Mouse (Mus musculus) limb, embryonic 10.5 days (tissue): ENCODE data around the gene Dalrd3. TPM values are rescaled to one million over a fixed set of nuclear protein-coding genes. Genes with fewer than 3 reads are reported as not detected.
A peak's percentile ranks its signal among the peaks of the same experiment; 100 is the strongest.
"Not testable (repeated sequence)": the region's sequence is repeated elsewhere in the genome, so short reads cannot be mapped to it uniquely, and the experiment has no call there.

ENCODE experiments used
- DNase-seq: peaks from one replicate; pipeline ENCODE4 v3.0.0-alpha.2; 2017; ENCODE audit warnings: low spot score
- H3K27ac ChIP-seq: fragments of 300-500 bp; sonication (generic); 2 replicates; pipeline ENCODE4 v1.5.1; 2016; ENCODE audit warnings: mild to moderate bottlenecking
- H3K27me3 ChIP-seq: fragments of 300-500 bp; sonication (generic); 2 replicates; pipeline ENCODE4 v1.6.1; 2016; ENCODE audit warnings: low read depth, mild to moderate bottlenecking; ENCODE audit not compliant: poor library complexity, severe bottlenecking
- H3K36me3 ChIP-seq: fragments of 300-500 bp; sonication (generic); 2 replicates; pipeline ENCODE4 v1.6.1; 2016; ENCODE audit warnings: mild to moderate bottlenecking, moderate library complexity
- H3K4me1 ChIP-seq: fragments of 300-500 bp; sonication (generic); 2 replicates; pipeline ENCODE4 v1.6.1; 2016
- H3K4me3 ChIP-seq: fragments of 300-500 bp; sonication (generic); 2 replicates; pipeline ENCODE4 v1.5.1; 2016; ENCODE audit warnings: mild to moderate bottlenecking, moderate library complexity
- H3K9me3 ChIP-seq: fragments of 300-500 bp; sonication (generic); replicated peaks from 2 replicates; pipeline ENCODE4 v1.6.1; 2016; ENCODE audit warnings: mild to moderate bottlenecking
- WGBS: fragments of 180-500 bp; shearing (Covaris S2); methylation state at CpG from one replicate; pipeline ENCODE4 v1.1.7; 2016; 5-methylcytosine and 5-hydroxymethylcytosine counted together
- microRNA counts: library from miRNA; unstranded; fragments of <30 nt; microRNA quantifications from one replicate; lab custom pipeline; 2017
- microRNA-seq: library from miRNA; unstranded; fragments of <30 nt; microRNA quantifications from one replicate; pipeline ENCODE4, GENCODE M21; 2017
- polyA plus RNA-seq: library from polyadenylated mRNA; unstranded; fragments of >200 nt; fragmentation: Nextera tagmentation; extraction: Ambion mirVana; gene quantifications from 2 replicates; pipeline ENCODE4 v1.2.1, GENCODE M21; 2016

Gene Dalrd3
- polyA plus RNA-seq, 1 experiment from 2014 or later = 214 TPM

DNA sequence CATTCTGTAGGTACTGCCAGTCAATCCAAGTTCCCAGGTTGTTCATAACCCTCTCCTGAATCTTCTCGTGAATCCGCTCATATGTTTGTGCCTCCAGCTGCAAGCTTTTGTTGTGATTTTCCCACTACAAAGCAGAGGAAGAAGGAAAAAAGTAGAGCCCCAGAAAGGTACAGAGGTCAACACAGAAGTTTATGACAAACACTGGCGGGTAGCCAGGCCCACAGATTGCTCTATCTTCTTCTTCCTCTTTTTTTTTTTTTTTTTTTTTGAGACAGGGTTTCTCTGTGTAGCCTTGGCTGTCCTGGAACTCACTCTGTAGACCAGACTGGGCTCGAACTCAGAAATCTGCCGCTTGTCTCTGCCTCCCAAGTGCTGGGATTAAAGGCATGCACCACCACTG, 38.2 kb downstream of the Dalrd3 start:
- not testable (repeated sequence) for H3K27ac ChIP-seq, DNase-seq, H3K9me3 ChIP-seq, H3K4me3 ChIP-seq, H3K27me3 ChIP-seq
- H3K36me3 ChIP-seq = peaks cover 99% of the 10 kb centered on the region
- H3K4me1 ChIP-seq = peaks cover 12% of the 10 kb centered on the region
- WGBS = 90% methylated on average over 5 of the region's 5 CpGs

DNA sequence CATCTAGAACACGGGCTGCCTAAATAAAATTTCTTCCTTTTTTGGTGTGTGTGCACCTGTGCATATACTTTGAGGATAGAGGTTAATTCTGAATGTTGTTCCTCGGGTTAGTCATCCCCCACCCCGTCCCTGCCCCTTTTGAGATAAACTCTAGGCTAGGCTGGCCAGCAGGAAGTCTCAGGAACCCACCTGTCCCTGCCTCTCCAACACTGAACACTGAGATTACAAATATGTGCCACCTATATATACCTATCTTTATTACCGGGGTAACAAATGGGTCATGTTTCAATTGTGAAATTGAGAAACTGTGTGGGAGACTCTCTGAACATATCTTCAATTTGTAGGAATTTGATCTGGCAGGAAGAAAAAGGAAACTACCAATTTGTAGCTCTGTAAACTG, 39.2 kb downstream of the Dalrd3 start:
- Histone ChIP-seq H3K4me3 (no peak overlapping the region), H3K27me3 (no peaks in the 10 kb centered on the region), H3K9me3 (no peaks in the 10 kb centered on the region), H3K27ac (no peak overlapping the region), H3K4me1 (peaks cover 12% of the 10 kb centered on the region), H3K36me3 (peaks cover 99% of the 10 kb centered on the region)
- WGBS = 95% methylated on average over 4 of the region's 4 CpGs
- no peak for DNase-seq

DNA sequence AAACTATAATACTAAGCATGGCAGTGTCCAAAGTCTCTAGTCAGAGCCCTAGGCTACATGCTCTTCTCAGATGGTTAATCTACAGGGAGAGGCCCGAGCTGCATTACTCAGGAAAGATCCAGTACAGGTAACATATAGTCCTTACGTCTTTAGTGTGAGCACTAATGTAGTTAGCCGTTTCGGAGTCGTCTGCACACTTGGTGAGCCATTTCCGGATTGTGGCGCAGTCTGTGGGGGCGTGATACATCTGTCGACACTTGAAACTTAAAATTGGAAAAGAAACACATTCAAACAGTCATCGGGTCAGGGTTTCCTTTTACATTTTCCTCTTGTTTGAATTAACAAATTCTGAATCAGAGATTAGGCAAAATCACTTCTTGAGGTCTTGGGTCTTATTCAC, 41.8 kb downstream of the Dalrd3 start:
- Histone ChIP-seq H3K36me3 (peaks cover 100% of the 10 kb centered on the region), H3K4me1 (no peaks in the 10 kb centered on the region), H3K27me3 (no peaks in the 10 kb centered on the region), H3K4me3 (no peak overlapping the region), H3K9me3 (no peaks in the 10 kb centered on the region), H3K27ac (no peak overlapping the region)
- no peak for DNase-seq
- 95% methylated on average over 10 of the region's 10 CpGs for WGBS

DNA sequence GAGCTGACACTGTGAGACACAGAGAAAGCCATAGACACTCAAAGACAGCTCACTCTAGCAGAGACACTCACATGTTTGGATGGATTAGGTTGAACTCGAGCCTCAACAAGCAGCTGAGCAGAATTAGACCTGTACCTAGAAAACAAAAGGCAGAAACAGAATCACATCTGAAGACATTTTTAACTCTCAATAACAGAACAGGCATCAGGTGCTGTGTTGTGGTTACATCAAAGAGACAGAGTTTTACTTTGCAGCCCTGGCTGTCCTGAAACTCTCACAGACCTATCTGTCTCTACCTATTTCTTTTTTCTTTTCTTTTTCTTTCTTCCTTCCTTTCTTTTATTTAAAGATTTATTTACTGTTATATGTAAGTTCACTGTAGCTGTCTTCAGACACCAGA, 47.6 kb downstream of the Dalrd3 start:
- H3K27me3 ChIP-seq = no peaks in the 10 kb centered on the region
- WGBS = 91% methylated on average over 1 of the region's 1 CpGs
- peaks cover 90% of the 10 kb centered on the region for H3K36me3 ChIP-seq

More for the DNA sequence above, 47.6 kb downstream of the Dalrd3 start:
- DNase-seq = no peak
- no peaks in the 10 kb centered on the region for H3K9me3 ChIP-seq
- no peaks in the 10 kb centered on the region for H3K4me1 ChIP-seq
- H3K4me3 ChIP-seq = no peak overlapping the region
- H3K27ac ChIP-seq = no peak overlapping the region

MicroRNAs within 50 kb of the gene (microRNA counts, 519-probe panel; counts per million panel counts)
- microRNA mmu-miR-191 (lab: Ali Mortazavi, UCI) = 4,814 counts per million, percentile 84 among the panel's probes with 10 or more counts
- 3,878 counts per million, percentile 78 among the panel's probes with 10 or more counts for microRNA mmu-miR-425 (lab: Ali Mortazavi, UCI)

Small RNA genes within 50 kb of the gene (microRNA-seq; reads per million reads assigned to microRNA genes)
- gene Gm24083 (not detected), gene Mir191 (not detected), gene Mir425 (2,079 reads per million, percentile 84 among the genes with 10 or more reads in this experiment)

Other genes starting within 250 kb of the Dalrd3 start
- gene Gpx1, start 231.0 kb upstream of the Dalrd3 start, polyA plus RNA-seq = 824 and 909 TPM in 2 replicates
- 132 and 140 TPM in 2 replicates for gene Usp4, start 222.0 kb upstream of the Dalrd3 start, polyA plus RNA-seq
- gene 1700102P08Rik, start 177.1 kb upstream of the Dalrd3 start, polyA plus RNA-seq = 0.69 and 0.98 TPM in 2 replicates
- gene Ccdc36, start 141.4 kb upstream of the Dalrd3 start, polyA plus RNA-seq = 1.1 and 1.3 TPM in 2 replicates
- not detected in 2 replicates for gene BC048562, start 133.4 kb upstream of the Dalrd3 start, polyA plus RNA-seq
- gene Ccdc71, start 109.4 kb upstream of the Dalrd3 start, polyA plus RNA-seq = 62.8 and 65.8 TPM in 2 replicates
- 10.9 and 17.8 TPM in 2 replicates for gene Klhdc8b, start 108.3 kb upstream of the Dalrd3 start, polyA plus RNA-seq
- 19.7 and 31.6 TPM in 2 replicates for gene Lamb2, start 90.2 kb upstream of the Dalrd3 start, polyA plus RNA-seq
- 87.2 and 107 TPM in 2 replicates for gene Usp19, start 79.3 kb upstream of the Dalrd3 start, polyA plus RNA-seq
- gene Qars, start 62.2 kb upstream of the Dalrd3 start, polyA plus RNA-seq = 124 and 127 TPM in 2 replicates
- 170 and 173 TPM in 2 replicates for gene Qrich1, start 53.1 kb upstream of the Dalrd3 start, polyA plus RNA-seq
- gene Impdh2, start 9.6 kb upstream of the Dalrd3 start, polyA plus RNA-seq = 255 and 288 TPM in 2 replicates
- 46.2 and 49.3 TPM in 2 replicates for gene Ndufaf3, start 2.5 kb upstream of the Dalrd3 start, polyA plus RNA-seq
- gene Wdr6, start 8.9 kb downstream of the Dalrd3 start, polyA plus RNA-seq = 165 and 236 TPM in 2 replicates
- 3.7 and 6.5 TPM in 2 replicates for gene P4htm, start 27.8 kb downstream of the Dalrd3 start, polyA plus RNA-seq
- gene Arih2, start 79.5 kb downstream of the Dalrd3 start, polyA plus RNA-seq = 59.0 and 59.2 TPM in 2 replicates
- 28.8 and 35.7 TPM in 2 replicates for gene Slc25a20, start 92.2 kb downstream of the Dalrd3 start, polyA plus RNA-seq
- 27.0 and 27.8 TPM in 2 replicates for gene Prkar2a, start 119.4 kb downstream of the Dalrd3 start, polyA plus RNA-seq
- 93.9 and 121 TPM in 2 replicates for gene Ip6k2, start 213.9 kb downstream of the Dalrd3 start, polyA plus RNA-seq
- gene Nckipsd, start 238.5 kb downstream of the Dalrd3 start, polyA plus RNA-seq = 13.0 and 21.0 TPM in 2 replicates